Mouse (Mus musculus): ENCODE data around the gene Acap3. TPM values are rescaled to one million over a fixed set of nuclear protein-coding genes. Genes with fewer than 3 reads are reported as not detected.

Gene Acap3
- total and polyA plus RNA-seq, 2 experiments from 2014 or later: 6.4 to 31.2 TPM

DNA sequence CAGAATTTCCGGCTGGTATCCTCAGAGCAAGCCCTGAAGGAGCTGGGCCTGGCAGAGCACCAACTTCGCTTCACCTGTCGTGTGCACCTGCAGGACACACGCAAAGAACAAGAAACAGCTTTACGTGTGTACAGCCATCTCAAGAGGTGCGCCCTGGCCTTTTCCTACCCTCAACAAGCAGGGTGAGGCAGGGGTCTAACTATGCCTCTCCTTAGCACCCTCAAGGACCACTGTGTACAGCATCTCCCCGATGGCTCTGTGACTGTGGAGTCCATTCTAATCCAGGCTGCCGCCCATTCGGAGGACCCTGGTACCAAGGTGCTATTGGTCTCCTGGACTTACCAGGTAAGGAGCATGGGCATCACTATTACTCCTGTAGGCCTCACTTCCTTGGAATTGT is 3.4 kb upstream of the Acap3 start:
- WGBS: 94% methylated on average over 9 of the region's 9 CpGs
- no peak for DNase-seq (ENCODE audit: low spot score)

DNA sequence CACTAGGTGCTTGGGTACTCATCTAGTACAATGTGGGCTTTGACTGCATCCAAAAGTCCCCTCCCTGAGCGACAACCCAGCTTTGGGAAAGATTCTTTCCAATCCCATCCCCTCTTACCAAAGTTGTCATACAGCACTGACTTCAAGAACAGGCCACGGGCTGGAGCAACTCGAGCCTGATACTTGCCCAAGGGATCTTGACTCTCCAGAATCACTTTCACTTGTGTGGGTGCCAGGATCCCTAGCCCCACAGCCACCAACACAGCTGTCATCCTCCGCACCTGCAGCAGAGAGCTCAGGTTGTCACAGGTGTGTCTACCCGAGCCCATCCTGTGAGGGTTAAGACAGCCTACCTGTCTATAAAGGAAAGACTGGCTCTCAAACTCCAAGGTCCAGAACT is 2.3 kb upstream of the Acap3 start:
- TF ChIP-seq CTCF (IDR thresholded peaks at IDR 0.05; ENCODE audit: low read depth) (no peak), EP300 (IDR thresholded peaks at IDR 0.05; ENCODE audit: low read depth) (no peak)
- Histone ChIP-seq H3K9me3 (replicated peaks; ENCODE audit: control insufficient read depth, low read length) (no peaks in the 10 kb centered on the region), H3K4me3 (ENCODE audit: low read depth, low read length) (no peak overlapping the region), H3K9ac (replicated peaks; ENCODE audit: low read depth, low read length) (no peak overlapping the region), H3K4me1 (ENCODE audit: control insufficient read depth, insufficient read depth) (peaks cover 18% of the 10 kb centered on the region), H3K36me3 (replicated peaks; ENCODE audit: control insufficient read depth, insufficient read depth, low read length) (peaks cover 42% of the 10 kb centered on the region), H3K27me3 (ENCODE audit: control insufficient read depth, insufficient read depth, low read length) (no peaks in the 10 kb centered on the region), H3K4me2 (ENCODE audit: low read depth, low read length) (no peak overlapping the region), H3K27ac (ENCODE audit: low read depth) (no peak overlapping the region)
- no peak for DNase-seq (ENCODE audit: low spot score)
- WGBS: 82% methylated on average over 5 of the region's 5 CpGs
- ATAC-seq (ENCODE audit: insufficient read depth, low read depth): no peak

More for the DNA sequence above, 3.4 kb upstream of the Acap3 start:
- Histone ChIP-seq H3K9me3 (replicated peaks; ENCODE audit: control insufficient read depth, low read length) (no peaks in the 10 kb centered on the region), H3K4me3 (ENCODE audit: low read depth, low read length) (no peak overlapping the region), H3K4me1 (ENCODE audit: control insufficient read depth, insufficient read depth) (peaks cover 10% of the 10 kb centered on the region), H3K4me2 (ENCODE audit: low read depth, low read length) (no peak overlapping the region), H3K36me3 (replicated peaks; ENCODE audit: control insufficient read depth, insufficient read depth, low read length) (peaks cover 42% of the 10 kb centered on the region), H3K27me3 (ENCODE audit: control insufficient read depth, insufficient read depth, low read length) (no peaks in the 10 kb centered on the region), H3K9ac (replicated peaks; ENCODE audit: low read depth, low read length) (no peak overlapping the region), H3K27ac (ENCODE audit: low read depth) (no peak overlapping the region)
- ATAC-seq (ENCODE audit: insufficient read depth, low read depth): no peak
- no peak for TF ChIP-seq CTCF (IDR thresholded peaks at IDR 0.05; ENCODE audit: low read depth)
- no peak for TF ChIP-seq EP300 (IDR thresholded peaks at IDR 0.05; ENCODE audit: low read depth)

DNA sequence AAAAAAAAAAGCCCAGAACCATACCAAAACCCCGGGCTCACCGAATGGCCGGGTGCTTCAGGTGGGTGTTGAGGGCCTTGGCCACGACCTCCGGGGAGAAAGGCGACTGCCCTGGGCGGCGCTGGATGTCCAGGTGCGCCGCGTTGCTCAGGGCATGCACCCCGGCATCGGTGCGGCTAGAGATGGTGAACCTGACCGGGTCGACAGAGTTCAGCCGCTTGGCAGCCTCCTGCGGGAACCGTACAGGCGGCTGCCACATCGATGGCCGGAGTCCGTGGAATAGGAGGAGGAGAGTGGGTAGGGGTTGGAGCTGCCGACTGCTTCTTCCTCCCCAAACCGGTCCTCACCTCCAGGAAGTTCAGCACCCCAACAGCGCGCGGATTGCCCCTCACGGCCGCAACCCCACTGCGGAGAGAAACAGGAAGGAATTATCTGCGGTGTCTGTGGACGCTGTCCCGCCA is 581 bp upstream of the Acap3 start:
- ATAC-seq (ENCODE audit: insufficient read depth, low read depth) (no peak), DNase-seq (ENCODE audit: low spot score) (no peak)
- no peaks in the 10 kb centered on the region for H3K9me3 ChIP-seq (replicated peaks; ENCODE audit: control insufficient read depth, low read length)
- peaks cover 27% of the 10 kb centered on the region for H3K4me1 ChIP-seq (ENCODE audit: control insufficient read depth, insufficient read depth)
- peaks cover 30% of the 10 kb centered on the region for H3K36me3 ChIP-seq (replicated peaks; ENCODE audit: control insufficient read depth, insufficient read depth, low read length)
- no peak for TF ChIP-seq CTCF (IDR thresholded peaks at IDR 0.05; ENCODE audit: low read depth)
- TF ChIP-seq EP300 (IDR thresholded peaks at IDR 0.05; ENCODE audit: low read depth): no peak
- H3K27ac ChIP-seq (ENCODE audit: low read depth): no peak overlapping the region; the same call in 1 of the 2 replicates
- no peaks in the 10 kb centered on the region for H3K27me3 ChIP-seq (ENCODE audit: control insufficient read depth, insufficient read depth, low read length)
- H3K4me2 ChIP-seq (ENCODE audit: low read depth, low read length): peak overlapping the region; percentile 99
- peak overlapping the region; percentile 80 for H3K4me3 ChIP-seq (ENCODE audit: low read depth, low read length)
- H3K9ac ChIP-seq (replicated peaks; ENCODE audit: low read depth, low read length): peak overlapping the region; percentile 80
- WGBS: 1% methylated on average over 33 of the region's 34 CpGs

DNA sequence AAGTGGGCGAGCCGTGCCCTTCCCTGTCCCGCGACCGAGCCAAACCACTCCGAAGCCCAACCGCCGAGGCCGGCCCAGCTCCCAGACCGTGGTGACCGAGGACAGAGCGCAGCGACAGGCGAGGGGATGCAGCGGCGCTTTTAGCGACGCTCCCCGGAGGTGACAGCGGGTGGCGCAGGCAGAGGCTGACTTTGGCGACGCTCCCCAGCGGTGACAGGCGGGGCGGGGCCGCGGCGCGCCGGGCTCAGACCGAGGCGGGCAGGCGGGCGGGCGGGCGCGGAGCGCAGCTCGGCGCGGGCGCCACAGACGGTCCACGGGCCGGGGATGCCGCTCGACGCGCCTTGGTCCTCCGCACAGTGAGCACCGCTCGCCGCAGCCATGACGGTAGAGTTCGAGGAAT is 395 bp downstream of the Acap3 start:
- WGBS: under 1% methylated on average over 56 of the region's 56 CpGs
- peaks cover 31% of the 10 kb centered on the region for H3K36me3 ChIP-seq (replicated peaks; ENCODE audit: control insufficient read depth, insufficient read depth, low read length)
- no peaks in the 10 kb centered on the region for H3K27me3 ChIP-seq (ENCODE audit: control insufficient read depth, insufficient read depth, low read length)
- DNase-seq (ENCODE audit: low spot score) (peak; percentile 84), ATAC-seq (ENCODE audit: insufficient read depth, low read depth) (peak; percentile 89)
- H3K9me3 ChIP-seq (replicated peaks; ENCODE audit: control insufficient read depth, low read length): no peaks in the 10 kb centered on the region
- H3K4me3 ChIP-seq (ENCODE audit: low read depth, low read length): peak overlapping the region; percentile 80
- peak overlapping the region; percentile 80 for H3K9ac ChIP-seq (replicated peaks; ENCODE audit: low read depth, low read length)
- H3K27ac ChIP-seq (ENCODE audit: low read depth): peak overlapping the region; percentile 97
- peak overlapping the region; percentile 99 for H3K4me2 ChIP-seq (ENCODE audit: low read depth, low read length)
- 0 out of 2 replicates have a peak, but pooled peaks have one; percentile 12 for TF ChIP-seq EP300 (IDR thresholded peaks at IDR 0.05; ENCODE audit: low read depth)
- TF ChIP-seq CTCF (IDR thresholded peaks at IDR 0.05; ENCODE audit: low read depth): peak; percentile 19; the same call in 1 of the 2 replicates
- H3K4me1 ChIP-seq (ENCODE audit: control insufficient read depth, insufficient read depth): peaks cover 27% of the 10 kb centered on the region

DNA sequence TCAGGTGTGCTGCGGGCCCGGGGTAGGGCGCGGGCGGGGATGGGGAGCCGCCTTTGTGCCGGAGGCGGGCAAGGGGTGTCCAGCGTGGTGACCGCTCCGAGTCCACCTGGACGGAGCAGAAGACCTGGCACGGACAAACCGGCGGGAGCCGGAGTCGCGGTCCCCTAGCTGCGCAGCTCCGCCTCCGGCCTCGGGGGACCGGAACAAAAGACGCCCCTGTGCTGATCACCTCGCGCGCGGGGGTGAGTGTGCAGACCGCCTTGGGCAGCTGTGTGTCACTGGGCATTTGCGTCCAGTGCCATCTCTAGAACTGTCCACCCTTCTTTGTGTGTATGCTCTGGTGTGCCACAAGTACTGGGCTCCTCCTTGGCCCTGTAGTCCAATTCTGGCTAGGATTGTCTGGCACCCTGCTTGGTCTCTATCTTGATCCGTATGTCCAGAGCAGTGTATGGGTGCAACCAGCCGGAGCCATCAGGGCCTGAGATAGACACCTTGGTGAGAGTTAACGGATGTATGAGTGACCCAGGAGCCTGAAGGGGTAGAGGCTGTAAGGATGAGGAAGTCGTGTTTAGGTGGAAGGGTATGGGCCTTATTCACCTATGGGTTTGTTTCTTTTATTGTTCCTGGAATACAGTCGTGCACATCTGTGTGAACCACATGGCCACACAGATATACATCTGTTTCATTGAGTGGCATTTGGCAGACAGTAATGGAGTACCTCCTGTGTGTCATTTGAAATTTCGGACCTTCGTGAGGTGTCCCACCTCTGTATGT is 1.0 kb downstream of the Acap3 start:
- Histone ChIP-seq H3K4me1 (ENCODE audit: control insufficient read depth, insufficient read depth) (peaks cover 27% of the 10 kb centered on the region), H3K9me3 (replicated peaks; ENCODE audit: control insufficient read depth, low read length) (no peaks in the 10 kb centered on the region), H3K9ac (replicated peaks; ENCODE audit: low read depth, low read length) (peak overlapping the region; percentile 80), H3K27me3 (ENCODE audit: control insufficient read depth, insufficient read depth, low read length) (no peaks in the 10 kb centered on the region), H3K36me3 (replicated peaks; ENCODE audit: control insufficient read depth, insufficient read depth, low read length) (peaks cover 27% of the 10 kb centered on the region), H3K4me3 (ENCODE audit: low read depth, low read length) (peak overlapping the region; percentile 80), H3K4me2 (ENCODE audit: low read depth, low read length) (peak overlapping the region; percentile 99), H3K27ac (ENCODE audit: low read depth) (peak overlapping the region; percentile 97)
- TF ChIP-seq EP300 (IDR thresholded peaks at IDR 0.05; ENCODE audit: low read depth) (no peak), CTCF (IDR thresholded peaks at IDR 0.05; ENCODE audit: low read depth) (no peak)
- ATAC-seq (ENCODE audit: insufficient read depth, low read depth): peak; percentile 19; the same call in 1 of the 2 replicates
- WGBS: 4% methylated on average over 36 of the region's 37 CpGs
- no peak for DNase-seq (ENCODE audit: low spot score)

Measured in heart, postnatal 0 days (tissue).